Mouse (Mus musculus) left cerebral cortex, adult 2 months (tissue): ENCODE data around the gene Fcgbp. TPM values are rescaled to one million over a fixed set of nuclear protein-coding genes. Genes with fewer than 3 reads are reported as not detected.

Experiments
- DNase-seq, 2 experiments: peaks; one replicate each; pipeline ENCODE4 v3.0.0; 2021 to 2022; ENCODE audit warnings: low spot score in 2 of 2, mixed read lengths in 1 of 2; ENCODE audit errors: extremely low spot score in 1 of 2
- H3K27ac ChIP-seq: fragments of 200-600 bp; 2 replicates; pipeline ENCODE4 v1.8.1; 2022
- H3K4me3 ChIP-seq: fragments of 200-600 bp; 2 replicates; pipeline ENCODE4 v1.8.1; 2022
- CTCF ChIP-seq: fragments of 200-600 bp; IDR thresholded peaks from 2 replicates; pipeline ENCODE4 v1.8.1; 2022; ENCODE audit warnings: antibody characterized with exemption, mild to moderate bottlenecking, moderate library complexity
- intact Hi-C: fragments of 180-260 bp; cut with DNase I; formaldehyde crosslinking; loops from one replicate; pipeline ENCODE4 v1.15.1; 2025
- total RNA-seq, 2 experiments: library from RNA; stranded (reverse); gene quantifications; 2 replicates each; pipeline ENCODE4 v1.2.3; 2021

The Fcgbp gene
- total RNA-seq, 2 experiments from 2014 or later, result 0.26 to 0.36 TPM

GRCm38 (mm10) chr7:28159292-28159691 is 88.3 kb downstream of the Fcgbp start:
- TF ChIP-seq CTCF, result no peak

GRCm38 (mm10) chr7:28159893-28160292 is 88.9 kb downstream of the Fcgbp start:
- intact Hi-C loops, result loop anchor here (5.0 kb wide), 1 partner anchor 53 kb away; no protein-coding TSS in a partner anchor
- no peak for TF ChIP-seq CTCF
- Histone ChIP-seq H3K4me3 (no peak overlapping the region), H3K27ac (no peak overlapping the region)
- no peak for DNase-seq

More at GRCm38 (mm10) chr7:28159292-28159691, 88.3 kb downstream of the Fcgbp start:
- DNase-seq, result no peak
- Histone ChIP-seq H3K4me3 (no peak overlapping the region), H3K27ac (no peak overlapping the region)
- intact Hi-C loops, result loop anchor here (5.0 kb wide), 1 partner anchor 52 kb away; no protein-coding TSS in a partner anchor

- DNase-seq, result no peak
- H3K27ac ChIP-seq, result no peak overlapping the region
- intact Hi-C loops, result no loop called here
- TF ChIP-seq CTCF, result no peak
- no peak overlapping the region for H3K4me3 ChIP-seq
Measured at GRCm38 (mm10) chr7:28161163-28161749, 90.2 kb downstream of the Fcgbp start.

- Histone ChIP-seq H3K27ac (no peak overlapping the region), H3K4me3 (no peak overlapping the region)
- intact Hi-C loops, result no loop called here
- no peak for DNase-seq
- TF ChIP-seq CTCF, result peak; percentile 13
Measured at GRCm38 (mm10) chr7:28165406-28165805, 94.4 kb downstream of the Fcgbp start.

GRCm38 (mm10) chr7:28168320-28169115 is 97.5 kb downstream of the Fcgbp start:
- Histone ChIP-seq H3K4me3 (peak overlapping the region; percentile 79), H3K27ac (peak overlapping the region; percentile 73)
- peak; percentile 27 to 36 for DNase-seq
- TF ChIP-seq CTCF, result peak; percentile 77
- intact Hi-C loops, result loop anchor here (1.0 kb wide), 2 partner anchors 11 to 118 kb away; partner anchors contain the start of genes Dyrk1b and Psmc4

GRCm38 (mm10) chr7:28169489-28170422 is 98.7 kb downstream of the Fcgbp start, which contains the start of gene Fbl:
Fbl (plus strand) TSS chr7:28169710.
- TF ChIP-seq CTCF, result no peak
- DNase-seq, result peak; percentile 92
- intact Hi-C loops, result loop anchor here (1.0 kb wide), 1 partner anchor 10 kb away; the partner anchor contains the start of gene Dyrk1b
- peak within 1 kb of the TSS; percentile 79 for H3K4me3 ChIP-seq
- H3K27ac ChIP-seq, result peak within 1 kb of the TSS; percentile 73

Other genes starting within 250 kb of the Fcgbp start
- gene Zfp59, start 232.6 kb upstream of the Fcgbp start, total RNA-seq, result 1 to 10 TPM; 4.1 to 5.0 TPM
- gene Zfp607a, start 213.7 kb upstream of the Fcgbp start, total RNA-seq, result 1 to 10 TPM; 1.7 to 2.2 TPM
- 10 to 100 TPM; 14.9 to 19.3 TPM for gene Zfp974, start 141.8 kb upstream of the Fcgbp start, total RNA-seq
- 10 to 100 TPM; 19.2 to 22.1 TPM for gene Zfp780b, start 92.1 kb upstream of the Fcgbp start, total RNA-seq
- gene Zfp850, start 57.1 kb upstream of the Fcgbp start, total RNA-seq, result 1 to 10 TPM; 7.0 to 7.1 TPM
- gene Psmc4, start 21.1 kb upstream of the Fcgbp start, total RNA-seq, result 100 to 1,000 TPM; 127 to 130 TPM
- gene 9530053A07Rik, start 58.2 kb downstream of the Fcgbp start, total RNA-seq, result under 1 TPM in 1 of 2 experiments, not detected in 1; 0.09 TPM
- 10 to 100 TPM; 50.0 to 52.1 TPM for gene Fbl, start 98.5 kb downstream of the Fcgbp start, total RNA-seq
- 10 to 100 TPM; 49.8 to 50.2 TPM for gene Dyrk1b, start 108.2 kb downstream of the Fcgbp start, total RNA-seq
- gene Eid2, start 196.6 kb downstream of the Fcgbp start, total RNA-seq, result 10 to 100 TPM; 63.3 to 64.4 TPM
- gene Eid2b, start 206.5 kb downstream of the Fcgbp start, total RNA-seq, result 10 to 100 TPM; 32.3 to 33.4 TPM
- gene Selenov, start 219.9 kb downstream of the Fcgbp start, total RNA-seq, result 1 to 10 TPM in 1 of 2 experiments, under 1 TPM in 1; 0.79 to 1.1 TPM
- gene Dll3, start 231.0 kb downstream of the Fcgbp start, total RNA-seq, result 1 to 10 TPM; 1.1 to 1.9 TPM
- 10 to 100 TPM; 41.7 to 47.0 TPM for gene Timm50, start 240.8 kb downstream of the Fcgbp start, total RNA-seq